Mouse (Mus musculus) megakaryocyte, embryonic 14.5 days (primary cell): ENCODE data around the gene Rps24. TPM values are rescaled to one million over a fixed set of nuclear protein-coding genes. Genes with fewer than 3 reads are reported as not detected.
A peak's percentile ranks its signal among the peaks of the same experiment; 100 is the strongest.
"Not testable (repeated sequence)": the region's sequence is repeated elsewhere in the genome, so short reads cannot be mapped to it uniquely, and the experiment has no call there.

Source experiments
- H3K27me3 ChIP-seq: replicated peaks from 2 replicates; pipeline ENCODE3; 2012; ENCODE audit warnings: inconsistent platforms
- H3K36me3 ChIP-seq: replicated peaks from 2 replicates; pipeline ENCODE3; 2012; ENCODE audit warnings: low read length, inconsistent platforms, mixed read lengths
- H3K4me1 ChIP-seq: 2 replicates; pipeline ENCODE4 v1.6.1; 2012; ENCODE audit warnings: inconsistent platforms
- H3K4me3 ChIP-seq: replicated peaks from 2 replicates; pipeline ENCODE3; 2012; ENCODE audit warnings: moderate library complexity, mild to moderate bottlenecking, inconsistent platforms
- H3K9me3 ChIP-seq: 2 replicates; pipeline ENCODE4 v1.6.1; 2012; ENCODE audit warnings: inconsistent platforms
- FLI1 ChIP-seq: IDR thresholded peaks from 2 replicates; pipeline ENCODE4 v1.6.1; 2012; ENCODE audit warnings: low read length, inconsistent platforms, mixed read lengths
- GATA1 ChIP-seq: IDR thresholded peaks from 3 replicates; pipeline ENCODE4 v1.6.1; 2012; ENCODE audit warnings: mixed read lengths, low read length, inconsistent platforms, borderline replicate concordance
- polyA plus RNA-seq: library from polyadenylated mRNA; stranded (reverse); fragments of >175 nt; gene quantifications from 2 replicates; pipeline ENCODE4 v1.2.3, GENCODE M21; 2012; ENCODE audit warnings: low replicate concordance; ENCODE audit not compliant: insufficient read depth

Gene Rps24
- 179 and 343 TPM in 2 replicates for polyA plus RNA-seq

- Histone ChIP-seq H3K27me3 (no peaks in the 10 kb centered on the region), H3K36me3 (peaks cover 29% of the 10 kb centered on the region), H3K4me3 (peak within 1 kb of the TSS; percentile 92), H3K9me3 (no peaks in the 10 kb centered on the region), H3K4me1 (peaks cover 29% of the 10 kb centered on the region)
- TF ChIP-seq GATA1 (no peak), FLI1 (no peak)
Observed at GRCm38 (mm10) chr14:24486773-24487227, at the start of gene Rps24, which contains the start of gene Polr3a. Gene Rps24 (plus strand): TSS chr14:24487125. Gene Polr3a (minus strand): TSS chr14:24487058.

GRCm38 (mm10) chr14:24443529-24443928 is 43.4 kb upstream of the Rps24 start:
- peaks cover 35% of the 10 kb centered on the region for H3K4me1 ChIP-seq
- H3K27me3 ChIP-seq, H3K4me3 ChIP-seq, H3K9me3 ChIP-seq: not testable (repeated sequence)
- peaks cover 19% of the 10 kb centered on the region for H3K36me3 ChIP-seq
- TF ChIP-seq GATA1 = peak; percentile 62; the same call in 1 of the 3 replicates

DNA sequence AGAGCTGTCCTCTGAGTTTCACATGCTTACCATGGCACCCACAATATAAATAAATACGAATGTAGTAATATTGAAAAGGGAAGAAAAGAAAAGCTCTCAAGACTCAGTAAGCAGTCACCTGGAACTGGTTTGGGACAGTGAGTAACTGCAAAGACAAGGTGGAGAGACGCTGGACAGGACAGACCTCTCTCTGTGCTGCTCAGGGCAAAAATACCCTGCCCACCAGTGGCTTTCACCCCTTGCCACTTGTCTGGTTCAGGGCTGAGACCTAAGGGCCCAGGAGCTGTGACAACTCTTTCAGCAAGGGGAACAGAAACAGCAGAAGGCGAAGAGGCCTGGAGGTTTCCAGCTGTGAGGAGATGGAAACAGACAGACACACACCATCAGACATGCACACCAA is 28.7 kb upstream of the Rps24 start:
- Histone ChIP-seq H3K4me1 (0 out of 2 replicates have a peak, but pooled peaks cover 2% of the 10 kb centered on the region), H3K27me3 (no peaks in the 10 kb centered on the region), H3K36me3 (peaks cover 96% of the 10 kb centered on the region), H3K9me3 (no peaks in the 10 kb centered on the region), H3K4me3 (no peak overlapping the region)
- TF ChIP-seq GATA1 = no peak
- no peak for TF ChIP-seq FLI1

DNA sequence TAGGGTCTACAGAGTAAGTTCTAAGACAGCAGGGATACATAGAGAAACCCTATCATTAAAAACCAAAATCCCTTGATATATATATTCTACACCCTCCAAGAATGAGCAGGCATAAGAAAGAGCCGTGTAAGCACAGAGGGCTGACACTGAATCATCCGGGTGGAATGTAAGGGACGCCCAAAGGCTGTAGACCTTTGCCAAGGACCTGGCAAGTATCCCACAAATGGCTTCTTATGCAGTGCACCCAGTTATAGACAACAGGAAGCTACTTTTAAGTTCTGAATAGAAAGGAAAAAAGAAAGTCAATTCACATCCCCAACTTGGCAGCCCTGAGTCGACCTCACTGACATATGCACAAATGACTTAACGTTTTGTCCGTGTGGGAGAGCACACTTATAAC is 18.1 kb upstream of the Rps24 start:
- Histone ChIP-seq H3K36me3 (peaks cover 100% of the 10 kb centered on the region), H3K9me3 (no peaks in the 10 kb centered on the region), H3K4me1 (no peaks in the 10 kb centered on the region), H3K27me3 (no peaks in the 10 kb centered on the region), H3K4me3 (no peak overlapping the region)
- TF ChIP-seq GATA1 (no peak), FLI1 (no peak)

GRCm38 (mm10) chr14:24486241-24486767 is 621 bp upstream of the Rps24 start:
- Histone ChIP-seq H3K36me3 (peaks cover 34% of the 10 kb centered on the region), H3K4me3 (peak overlapping the region; percentile 92), H3K27me3 (no peaks in the 10 kb centered on the region), H3K9me3 (no peaks in the 10 kb centered on the region), H3K4me1 (peaks cover 24% of the 10 kb centered on the region)
- TF ChIP-seq GATA1 (no peak), FLI1 (no peak)

DNA sequence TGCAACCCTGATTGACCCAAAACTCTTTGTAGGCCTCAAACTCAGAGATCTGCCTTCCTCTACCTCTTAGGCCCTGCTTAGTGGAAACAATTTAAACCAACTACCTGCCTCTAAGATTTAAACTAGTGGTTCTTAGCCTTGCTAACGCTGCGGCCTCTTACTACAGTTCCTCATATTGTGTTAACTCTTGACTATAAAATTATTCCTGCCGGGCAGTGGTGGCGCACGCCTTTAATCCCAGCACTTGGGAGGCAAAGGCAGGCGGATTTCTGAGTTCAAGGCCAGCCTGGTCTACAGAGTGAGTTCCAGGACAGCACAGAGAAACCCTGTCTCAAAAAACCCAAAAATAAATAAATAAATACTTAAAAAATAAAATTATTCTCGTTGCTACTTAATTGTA is 2.8 kb downstream of the Rps24 start:
- H3K9me3 ChIP-seq, H3K27me3 ChIP-seq, H3K4me3 ChIP-seq: not testable (repeated sequence)
- Histone ChIP-seq H3K36me3 (peaks cover 28% of the 10 kb centered on the region), H3K4me1 (peaks cover 59% of the 10 kb centered on the region)

- Histone ChIP-seq H3K27me3 (no peaks in the 10 kb centered on the region), H3K4me3 (peak overlapping the region; percentile 97), H3K4me1 (peaks cover 59% of the 10 kb centered on the region), H3K36me3 (peaks cover 37% of the 10 kb centered on the region), H3K9me3 (no peaks in the 10 kb centered on the region)
- TF ChIP-seq GATA1 (no peak), FLI1 (no peak)
Observed at GRCm38 (mm10) chr14:24490468-24491265, 3.7 kb downstream of the Rps24 start.

DNA sequence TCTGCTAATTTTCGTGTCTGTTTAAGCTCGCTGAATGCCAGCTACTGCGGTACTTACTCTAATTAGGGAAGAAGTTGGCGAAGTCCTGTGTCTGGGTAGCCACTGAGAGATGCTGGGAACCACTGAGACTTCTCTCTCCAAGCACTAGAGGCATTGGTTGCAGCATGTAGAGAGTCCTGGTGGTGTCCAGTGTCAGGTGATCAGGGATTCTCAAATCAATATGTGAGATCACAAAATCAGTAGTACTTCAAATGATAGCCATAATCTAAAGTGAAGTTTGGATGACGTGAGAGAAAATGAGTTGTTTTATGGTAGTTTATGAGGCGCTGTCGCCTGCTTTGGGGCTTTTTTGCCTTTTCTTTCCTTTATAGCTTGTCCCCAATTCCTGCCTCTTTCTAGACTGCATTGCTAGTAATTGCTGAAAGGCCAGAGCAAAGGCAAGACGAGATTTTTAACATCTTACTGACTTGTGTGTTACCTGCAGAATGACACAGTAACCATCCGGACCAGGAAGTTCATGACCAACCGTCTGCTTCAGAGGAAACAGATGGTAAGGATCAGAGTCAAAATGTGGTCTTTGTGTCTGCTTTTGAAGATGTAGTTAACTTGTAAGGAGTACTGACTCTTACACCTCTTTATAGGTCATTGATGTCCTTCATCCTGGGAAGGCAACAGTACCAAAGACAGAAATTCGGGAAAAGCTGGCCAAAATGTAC is 4.5 kb downstream of the Rps24 start:
- TF ChIP-seq FLI1 = no peak
- Histone ChIP-seq H3K27me3 (no peaks in the 10 kb centered on the region), H3K4me1 (peaks cover 56% of the 10 kb centered on the region), H3K36me3 (peaks cover 45% of the 10 kb centered on the region), H3K4me3 (peak overlapping the region; percentile 97), H3K9me3 (no peaks in the 10 kb centered on the region)

GRCm38 (mm10) chr14:24493256-24493655 is 6.3 kb downstream of the Rps24 start:
- Histone ChIP-seq H3K4me3 (no peak overlapping the region), H3K36me3 (peaks cover 63% of the 10 kb centered on the region), H3K27me3 (no peaks in the 10 kb centered on the region), H3K4me1 (peaks cover 67% of the 10 kb centered on the region), H3K9me3 (no peaks in the 10 kb centered on the region)
- TF ChIP-seq GATA1 = no peak
- TF ChIP-seq FLI1 = no peak

GRCm38 (mm10) chr14:24496507-24496906 is 9.6 kb downstream of the Rps24 start:
- TF ChIP-seq GATA1 = no peak
- TF ChIP-seq FLI1 = no peak
- Histone ChIP-seq H3K4me1 (peaks cover 57% of the 10 kb centered on the region), H3K36me3 (peaks cover 96% of the 10 kb centered on the region), H3K4me3 (no peak overlapping the region), H3K27me3 (no peaks in the 10 kb centered on the region), H3K9me3 (no peaks in the 10 kb centered on the region)
